Mouse (Mus musculus): ENCODE results near the gene Oit1. TPM values are rescaled to one million over a fixed set of nuclear protein-coding genes. Genes with fewer than 3 reads are reported as not detected.

Gene Oit1
- total RNA-seq, 1 experiment = 0.36 TPM

- no peaks in the 10 kb centered on the region for H3K36me3 ChIP-seq (ENCODE audit: control insufficient read depth, insufficient read depth, low read length, poor library complexity, severe bottlenecking)
- H3K27ac ChIP-seq (ENCODE audit: insufficient read depth, low read depth, low read length, poor library complexity, severe bottlenecking) = no peak overlapping the region
- no peaks in the 10 kb centered on the region for H3K9me3 ChIP-seq (ENCODE audit: control insufficient read depth, insufficient read depth, low read depth, low read length)
- no peak for DNase-seq (ENCODE audit: low read depth, low spot score)
- in situ Hi-C loops (cut with MboI; ENCODE audit: low sequenced_read_pairs in 2 of 2, unreplicated experiment in 2 of 2) = loop anchor here (10.0 to 25.0 kb wide), 4 partner anchors 112 to 387 kb away; partner anchors contain the start of genes Gm45521 (in 1 of the 2), Pxk (in 1 of the 2) and Rpp14 (in 1 of the 2)
- H3K4me1 ChIP-seq (ENCODE audit: control insufficient read depth in 2 of 2, insufficient read depth in 2 of 2, low read length in 2 of 2, poor library complexity in 1 of 2) = no peaks in the 10 kb centered on the region
- H3K9ac ChIP-seq (ENCODE audit: insufficient read depth, low read depth, low read length, poor library complexity, severe bottlenecking) = no peak overlapping the region
- no peak overlapping the region for H3K4me3 ChIP-seq (ENCODE audit: insufficient read depth in 1 of 2, low read depth in 1 of 2, low read length in 2 of 2, poor library complexity in 1 of 2, severe bottlenecking in 1 of 2)
- TF ChIP-seq ZC3H11A (IDR thresholded peaks at IDR 0.05; ENCODE audit: borderline replicate concordance, low read depth, low read length) = no peak
- no peak for TF ChIP-seq HCFC1 (IDR thresholded peaks at IDR 0.05; ENCODE audit: borderline replicate concordance, insufficient read depth, low read length)
- TF ChIP-seq MAFK (IDR thresholded peaks at IDR 0.05; ENCODE audit: insufficient read depth, low read depth, low read length) = no peak
- TF ChIP-seq ZNF384 (IDR thresholded peaks at IDR 0.05; ENCODE audit: low read depth, low read length) = no peak
- TF ChIP-seq CHD2 (IDR thresholded peaks at IDR 0.05; ENCODE audit: low read depth, low read length) = no peak
Measured at GRCm38 (mm10) chr14:8348927-8349326, 29.6 kb downstream of the Oit1 start.

GRCm38 (mm10) chr14:8346255-8346997 is 32.1 kb downstream of the Oit1 start:
- no peaks in the 10 kb centered on the region for H3K9me3 ChIP-seq (ENCODE audit: control insufficient read depth, insufficient read depth, low read depth, low read length)
- H3K9ac ChIP-seq (ENCODE audit: insufficient read depth, low read depth, low read length, poor library complexity, severe bottlenecking) = no peak overlapping the region
- H3K4me1 ChIP-seq (ENCODE audit: control insufficient read depth in 2 of 2, insufficient read depth in 2 of 2, low read length in 2 of 2, poor library complexity in 1 of 2) = no peaks in the 10 kb centered on the region
- peak; percentile 95; the same call in 1 of the 2 replicates for TF ChIP-seq ZC3H11A (IDR thresholded peaks at IDR 0.05; ENCODE audit: borderline replicate concordance, low read depth, low read length)
- TF ChIP-seq ZNF384 (IDR thresholded peaks at IDR 0.05; ENCODE audit: low read depth, low read length) = no peak
- no peak overlapping the region for H3K27ac ChIP-seq (ENCODE audit: insufficient read depth, low read depth, low read length, poor library complexity, severe bottlenecking)
- DNase-seq (ENCODE audit: low read depth, low spot score) = peak; percentile 95
- H3K36me3 ChIP-seq (ENCODE audit: control insufficient read depth, insufficient read depth, low read length, poor library complexity, severe bottlenecking) = no peaks in the 10 kb centered on the region
- in situ Hi-C loops (cut with MboI; ENCODE audit: low sequenced_read_pairs in 2 of 2, unreplicated experiment in 2 of 2) = loop anchor here (10.0 to 25.0 kb wide), 4 partner anchors 109 to 384 kb away; partner anchors contain the start of genes Gm45521 (in 1 of the 2), Pxk (in 1 of the 2) and Rpp14 (in 1 of the 2)
- H3K4me3 ChIP-seq (ENCODE audit: insufficient read depth in 1 of 2, low read depth in 1 of 2, low read length in 2 of 2, poor library complexity in 1 of 2, severe bottlenecking in 1 of 2) = no peak overlapping the region

- no peaks in the 10 kb centered on the region for H3K9me3 ChIP-seq (ENCODE audit: control insufficient read depth, insufficient read depth, low read depth, low read length)
- in situ Hi-C loops (cut with MboI; ENCODE audit: low sequenced_read_pairs in 2 of 2, unreplicated experiment in 2 of 2) = loop anchor here (10.0 to 25.0 kb wide), 4 partner anchors 108 to 383 kb away; partner anchors contain the start of genes Gm45521 (in 1 of the 2), Pxk (in 1 of the 2) and Rpp14 (in 1 of the 2)
- H3K9ac ChIP-seq (ENCODE audit: insufficient read depth, low read depth, low read length, poor library complexity, severe bottlenecking) = no peak overlapping the region
- DNase-seq (ENCODE audit: low read depth, low spot score) = no peak
- no peaks in the 10 kb centered on the region for H3K4me1 ChIP-seq (ENCODE audit: control insufficient read depth in 2 of 2, insufficient read depth in 2 of 2, low read length in 2 of 2, poor library complexity in 1 of 2)
- no peaks in the 10 kb centered on the region for H3K36me3 ChIP-seq (ENCODE audit: control insufficient read depth, insufficient read depth, low read length, poor library complexity, severe bottlenecking)
- no peak overlapping the region for H3K27ac ChIP-seq (ENCODE audit: insufficient read depth, low read depth, low read length, poor library complexity, severe bottlenecking)
- no peak overlapping the region for H3K4me3 ChIP-seq (ENCODE audit: insufficient read depth in 1 of 2, low read depth in 1 of 2, low read length in 2 of 2, poor library complexity in 1 of 2, severe bottlenecking in 1 of 2)
- TF ChIP-seq CHD2 (IDR thresholded peaks at IDR 0.05; ENCODE audit: low read depth, low read length) (no peak), ZNF384 (IDR thresholded peaks at IDR 0.05; ENCODE audit: low read depth, low read length) (no peak), MAFK (IDR thresholded peaks at IDR 0.05; ENCODE audit: insufficient read depth, low read depth, low read length) (no peak), ZC3H11A (IDR thresholded peaks at IDR 0.05; ENCODE audit: borderline replicate concordance, low read depth, low read length) (no peak), HCFC1 (IDR thresholded peaks at IDR 0.05; ENCODE audit: borderline replicate concordance, insufficient read depth, low read length) (no peak)
Measured at GRCm38 (mm10) chr14:8345566-8345965, 33.0 kb downstream of the Oit1 start.

- H3K4me3 ChIP-seq (ENCODE audit: insufficient read depth in 1 of 2, low read depth in 1 of 2, low read length in 2 of 2, poor library complexity in 1 of 2, severe bottlenecking in 1 of 2) = no peak overlapping the region
- H3K36me3 ChIP-seq (ENCODE audit: control insufficient read depth, insufficient read depth, low read length, poor library complexity, severe bottlenecking) = no peaks in the 10 kb centered on the region
- H3K27ac ChIP-seq (ENCODE audit: insufficient read depth, low read depth, low read length, poor library complexity, severe bottlenecking) = no peak overlapping the region
- no peak for TF ChIP-seq MAFK (IDR thresholded peaks at IDR 0.05; ENCODE audit: insufficient read depth, low read depth, low read length)
- no peak for TF ChIP-seq CHD2 (IDR thresholded peaks at IDR 0.05; ENCODE audit: low read depth, low read length)
- TF ChIP-seq HCFC1 (IDR thresholded peaks at IDR 0.05; ENCODE audit: borderline replicate concordance, insufficient read depth, low read length) = no peak
- no peak for TF ChIP-seq ZC3H11A (IDR thresholded peaks at IDR 0.05; ENCODE audit: borderline replicate concordance, low read depth, low read length)
- no peak for TF ChIP-seq ZNF384 (IDR thresholded peaks at IDR 0.05; ENCODE audit: low read depth, low read length)
- H3K4me1 ChIP-seq (ENCODE audit: control insufficient read depth in 2 of 2, insufficient read depth in 2 of 2, low read length in 2 of 2, poor library complexity in 1 of 2) = no peaks in the 10 kb centered on the region
- H3K9me3 ChIP-seq (ENCODE audit: control insufficient read depth, insufficient read depth, low read depth, low read length) = no peaks in the 10 kb centered on the region
- H3K9ac ChIP-seq (ENCODE audit: insufficient read depth, low read depth, low read length, poor library complexity, severe bottlenecking) = no peak overlapping the region
- no peak for DNase-seq (ENCODE audit: low read depth, low spot score)
- in situ Hi-C loops (cut with MboI; ENCODE audit: low sequenced_read_pairs in 2 of 2, unreplicated experiment in 2 of 2) = loop anchor here (10.0 to 25.0 kb wide), 4 partner anchors 105 to 380 kb away; partner anchors contain the start of genes Gm45521 (in 1 of the 2), Pxk (in 1 of the 2) and Rpp14 (in 1 of the 2)
Measured at GRCm38 (mm10) chr14:8342509-8343106, 35.9 kb downstream of the Oit1 start.
